Mouse (Mus musculus) heart, postnatal 0 days (tissue): ENCODE results near the gene Alg11.

ENCODE experiments used
- CTCF ChIP-seq: IDR thresholded peaks from 2 replicates; pipeline ENCODE4 v1.5.1; 2016; ENCODE audit warnings: antibody characterized with exemption, control low read depth, low read depth
- EP300 ChIP-seq: IDR thresholded peaks from 2 replicates; pipeline ENCODE4 v1.6.1; 2016; ENCODE audit warnings: antibody characterized with exemption, low read depth

DNA sequence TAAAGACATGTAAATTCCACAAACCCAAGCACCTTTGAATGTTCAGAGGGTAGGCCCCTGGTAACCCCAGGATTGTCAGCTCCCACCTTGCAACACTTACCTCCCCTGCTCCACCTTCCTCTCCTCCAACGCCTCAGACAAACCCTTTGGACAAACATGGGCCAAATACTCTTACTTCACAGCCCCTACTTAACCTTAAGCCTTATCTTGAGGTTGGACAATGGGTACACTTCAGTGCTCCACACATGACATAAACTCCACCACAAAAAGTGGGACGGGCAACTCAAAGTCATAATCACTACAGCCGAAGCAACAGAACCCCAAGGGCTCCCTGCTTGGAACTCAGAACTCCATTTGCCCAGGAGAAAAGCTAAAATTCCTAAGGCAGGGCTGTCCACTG is 29.5 kb upstream of the Alg11 start:
- no peak for TF ChIP-seq CTCF
- no peak for TF ChIP-seq EP300
